Mouse (Mus musculus): ENCODE data around the gene Mmp12.

DNA sequence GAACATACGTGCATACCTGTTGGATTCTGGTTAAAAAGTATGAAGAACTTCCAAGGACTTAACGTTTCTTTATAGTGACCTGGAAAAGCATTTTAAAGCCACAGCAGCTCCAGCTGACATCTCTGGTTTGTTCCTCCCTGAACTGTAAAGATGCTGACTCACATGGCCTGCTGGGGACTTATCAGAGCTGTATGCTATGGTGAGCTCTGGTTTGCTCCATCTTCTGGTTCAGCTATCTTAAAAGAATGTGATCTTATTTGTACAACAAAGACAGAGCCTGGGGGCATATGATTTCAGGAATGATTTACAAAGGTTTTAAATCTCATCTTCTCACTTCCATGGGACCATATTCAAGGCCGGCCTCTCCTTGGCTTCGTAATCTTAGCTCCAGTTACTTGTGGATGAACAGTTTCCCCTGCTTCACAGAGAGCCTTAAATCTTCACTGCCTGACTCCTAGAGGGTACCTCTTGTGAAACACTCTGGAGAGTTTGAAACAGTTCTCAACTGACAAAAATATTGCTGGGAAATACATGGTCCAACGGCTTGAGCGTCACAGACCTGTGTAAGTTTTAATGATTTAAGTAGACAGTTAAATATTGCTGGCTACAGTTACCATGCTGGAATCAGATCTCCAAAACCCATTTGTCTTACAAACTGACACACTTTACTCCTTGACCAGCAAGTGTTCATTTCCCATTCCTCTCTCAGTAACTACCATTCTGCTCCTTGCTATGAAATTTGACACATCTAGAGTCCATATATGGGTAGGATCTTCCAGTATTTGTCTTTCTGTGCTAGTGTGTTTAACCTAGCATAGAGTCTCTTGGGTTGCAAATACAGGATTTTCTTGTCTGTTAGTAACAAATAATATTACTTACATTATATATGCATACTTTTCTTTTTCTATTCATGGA lies 8.2 kb upstream of the Mmp12 start:
- TF ChIP-seq POLR2A (IDR thresholded peaks at IDR 0.05; ENCODE audit: insufficient read length, low read depth) (no peak), MAX (IDR thresholded peaks at IDR 0.05; ENCODE audit: low read depth) (no peak), POLR2AphosphoS2 (IDR thresholded peaks at IDR 0.05; ENCODE audit: insufficient read length, low read depth) (no peak), MYOD1 (IDR thresholded peaks at IDR 0.05; ENCODE audit: control insufficient read depth in 1 of 3, insufficient read length in 2 of 3, low read depth in 2 of 3) (no peak)
